Mouse (Mus musculus) R1 (cell line): ENCODE measurements around the gene Tmem130.
A peak's percentile ranks its signal among the peaks of the same experiment; 100 is the strongest.
"Not testable (repeated sequence)": the region's sequence is repeated elsewhere in the genome, so short reads cannot be mapped to it uniquely, and the experiment has no call there.

Source experiments
- DNase-seq: peaks from one replicate; pipeline ENCODE4 v3.0.0-alpha.2; 2018; ENCODE audit warnings: low read depth, low spot score

Gene Tmem130

GRCm38 (mm10) chr5:144761161-144761868 lies at the start of gene Tmem130:
Gene Tmem130 (minus strand): TSS chr5:144761818.
- peak; percentile 86 for DNase-seq

GRCm38 (mm10) chr5:144806931-144807330 lies 45.3 kb upstream of the Tmem130 start:
- DNase-seq = no peak

- no peak for DNase-seq
These were observed 42.6 kb upstream of the Tmem130 start for GRCm38 (mm10) chr5:144804181-144804580.

- peak; percentile 59 for DNase-seq
These were observed 41.4 kb upstream of the Tmem130 start for GRCm38 (mm10) chr5:144803066-144803465.

GRCm38 (mm10) chr5:144797116-144797515 lies 35.5 kb upstream of the Tmem130 start:
- no peak for DNase-seq

- peak; percentile 84 for DNase-seq
These were observed 33.1 kb upstream of the Tmem130 start for GRCm38 (mm10) chr5:144794687-144795086.

- no peak for DNase-seq
These were observed 31.8 kb upstream of the Tmem130 start for GRCm38 (mm10) chr5:144793374-144793773.

- no peak for DNase-seq
These were observed 24.8 kb upstream of the Tmem130 start for GRCm38 (mm10) chr5:144786464-144786863.

GRCm38 (mm10) chr5:144780654-144781053 lies 19.0 kb upstream of the Tmem130 start:
- no peak for DNase-seq

- DNase-seq = peak; percentile 62
These were observed 11.6 kb upstream of the Tmem130 start for GRCm38 (mm10) chr5:144773231-144773630.

GRCm38 (mm10) chr5:144769067-144769482 lies 7.5 kb upstream of the Tmem130 start:
- DNase-seq = peak; percentile 20

GRCm38 (mm10) chr5:144767911-144768841 lies 6.6 kb upstream of the Tmem130 start:
- DNase-seq = peak; percentile 92

- not testable (repeated sequence) for DNase-seq
These were observed 5.6 kb upstream of the Tmem130 start, which contains the start of gene Trrap for GRCm38 (mm10) chr5:144767106-144767798. Gene Trrap (plus strand): TSS chr5:144767732.

GRCm38 (mm10) chr5:144766646-144767045 lies 5.0 kb upstream of the Tmem130 start:
- DNase-seq = peak; percentile 86

- DNase-seq = no peak
These were observed 4.4 kb upstream of the Tmem130 start for GRCm38 (mm10) chr5:144766026-144766425.

GRCm38 (mm10) chr5:144758422-144758821 lies 3.2 kb downstream of the Tmem130 start:
- DNase-seq = peak; percentile 83

GRCm38 (mm10) chr5:144757402-144757801 lies 4.2 kb downstream of the Tmem130 start:
- no peak for DNase-seq

- DNase-seq = no peak
These were observed 6.4 kb downstream of the Tmem130 start for GRCm38 (mm10) chr5:144755191-144755590.

- peak; percentile 73 for DNase-seq
These were observed 8.6 kb downstream of the Tmem130 start for GRCm38 (mm10) chr5:144753041-144753440.

- peak; percentile 63 for DNase-seq
These were observed 9.2 kb downstream of the Tmem130 start for GRCm38 (mm10) chr5:144752432-144752831.

GRCm38 (mm10) chr5:144737101-144737500 lies 24.5 kb downstream of the Tmem130 start:
- DNase-seq = no peak

GRCm38 (mm10) chr5:144734949-144735348 lies 26.7 kb downstream of the Tmem130 start:
- DNase-seq = peak; percentile 61
